34 mouse cellular contexts compared by ENCODE assay signal in genomic region chr2:104699659-104700058, GRCm38 (mm10). TPM values are rescaled to one million over a fixed set of nuclear protein-coding genes. Genes with fewer than 3 reads are reported as not detected.
DNase-seq lines count a peak whose midpoint lies in the region; ATAC-seq and TF ChIP-seq lines count a peak whose summit lies in the region.
"Had no signal": no experiment of that assay in that cellular context is flagged by ENCODE, and none has a peak within 500 bp of the region (broad histone marks: within the 10 kb centered on the region; RNA-seq: fewer than 3 reads in every experiment).

No protein-coding gene starts in this region.

- TF ChIP-seq POLR2A in testis, adult 2 months (IDR thresholded peaks at IDR 0.05; ENCODE audit: control insufficient read depth, low read depth, low read length): no peak

- H3K27ac ChIP-seq in testis, adult 2 months (ENCODE audit: control insufficient read depth, insufficient read depth, low read depth, low read length): no peak overlapping the region
- H3K27ac ChIP-seq: hindbrain, embryonic 10.5 days; hindbrain, embryonic 15.5 days; liver, embryonic 15.5 days had no signal

- H3K4me1 ChIP-seq in testis, adult 2 months (ENCODE audit: control insufficient read depth, insufficient read depth, low read length): no peaks in the 10 kb centered on the region; the same call in 1 of the 2 replicates
- H3K4me1 ChIP-seq: hindbrain, embryonic 10.5 days; hindbrain, embryonic 15.5 days; liver, embryonic 15.5 days had no signal

- peak overlapping the region; percentile 69 for H3K4me3 ChIP-seq in testis, adult 2 months (ENCODE audit: control insufficient read depth, low read depth, low read length)
- H3K4me3 ChIP-seq: heart, embryonic 12.5 days; hindbrain, embryonic 10.5 days; hindbrain, embryonic 15.5 days; liver, embryonic 15.5 days had no signal

- no peaks in the 10 kb centered on the region for H3K36me3 ChIP-seq in testis, adult 2 months (ENCODE audit: control insufficient read depth, insufficient read depth, low read length)
- H3K36me3 ChIP-seq: liver, embryonic 15.5 days had no signal

- no peaks in the 10 kb centered on the region for H3K27me3 ChIP-seq in testis, adult 2 months (ENCODE audit: control insufficient read depth, insufficient read depth, low read length)
- H3K27me3 ChIP-seq: heart, embryonic 12.5 days; hindbrain, embryonic 15.5 days; liver, embryonic 15.5 days had no signal

- TF ChIP-seq CTCF in testis, adult 2 months (IDR thresholded peaks at IDR 0.05; ENCODE audit: control insufficient read depth, insufficient read depth, insufficient replicate concordance, low read depth, low read length): no peak

- DNase-seq in gastrocnemius, adult 18-20 months (ENCODE audit: low spot score): peak; percentile 15
- DNase-seq in gastrocnemius, postnatal 14 days: no peak
- DNase-seq in testis, postnatal 10 days (ENCODE audit: low spot score): no peak
- peak; percentile 69 for DNase-seq in fat pad, adult 2 months (ENCODE audit: extremely low read depth, low read depth, low spot score)
- DNase-seq in cerebellum, postnatal 10 days: no peak
- DNase-seq: adrenal gland, postnatal 25 days; cerebellum, adult 11-12 months; cerebellum, postnatal 14 days; heart, adult 11 months; kidney, adult 2 months; kidney, postnatal 10 days; layer of hippocampus, postnatal 36 days; left cerebral cortex, postnatal 4 days; lung, embryonic 14.5 days; lung, postnatal 14 days; midbrain, embryonic 14.5 days; thymus, adult 18-20 months; thymus, postnatal 25 days had no signal

- ATAC-seq in inflammation-experienced regulatory T-cells, adult 6 months: no peak
- ATAC-seq: forebrain, embryonic 16.5 days had no signal

- intact Hi-C loops in gastrocnemius, postnatal 14 days (cut with DNase I; ENCODE audit: low total_unique reads): no loop called here

RNA-seq across cellular contexts. Expression of gene Tcp11l1, which starts 12.3 kb away (rescaled TPM):
- total RNA-seq in gastrocnemius, adult 18-20 months (2021): 10 to 100 TPM in 1 of 2 experiments, 1 to 10 TPM in 1; 7.1 to 10.8 TPM
- 1 to 10 TPM; 4.5 TPM for total RNA-seq in gastrocnemius, postnatal 14 days (2021)
- 3.0 and 3.8 TPM in 2 replicates for polyA plus RNA-seq in testis, adult 2 months (2012; rRNA removed)
- polyA plus RNA-seq in inflammation-experienced regulatory T-cells, adult 6 months (2017; shearing (Covaris generic)): under 1 TPM in 2 of 3 experiments, not detected in 1; 0.13 to 0.82 TPM

RNA-seq across cellular contexts. Expression of gene Pin1rt1, which starts 16.5 kb away (rescaled TPM):
- total RNA-seq in gastrocnemius, adult 18-20 months (2021): not detected
- not detected for total RNA-seq in gastrocnemius, postnatal 14 days (2021)
- 3.5 and 4.9 TPM in 2 replicates for polyA plus RNA-seq in testis, adult 2 months (2012; rRNA removed)
- not detected for polyA plus RNA-seq in inflammation-experienced regulatory T-cells, adult 6 months (2017; shearing (Covaris generic))
- total RNA-seq: adrenal gland, postnatal 25 days; layer of hippocampus, postnatal 36 days; left cerebral cortex, postnatal 4 days; liver, adult 2 months; MEL; monocyte, adult 5-6 weeks had no signal
- polyA plus RNA-seq: cortical plate, adult 2 months; forebrain, embryonic 11.5 days; heart, embryonic 12.5 days; heart, postnatal 0 days; hindbrain, embryonic 10.5 days; kidney, adult 2 months; large intestine, adult 2 months; liver, adult 2 months; liver, embryonic 15.5 days; lung, embryonic 14.5 days; midbrain, embryonic 14.5 days; small intestine, adult 2 months; stomach, embryonic 14.5 days had no signal

RNA-seq across cellular contexts. Expression of gene Depdc7, which starts 43.0 kb away (rescaled TPM):
- 1 to 10 TPM; 1.6 to 2.0 TPM for total RNA-seq in gastrocnemius, adult 18-20 months (2021)
- 1 to 10 TPM in 1 of 2 experiments, under 1 TPM in 1; 0.97 to 1.7 TPM for total RNA-seq in gastrocnemius, postnatal 14 days (2021)
- 0.74 and 1.5 TPM in 2 replicates for polyA plus RNA-seq in testis, adult 2 months (2012; rRNA removed)
- not detected for polyA plus RNA-seq in inflammation-experienced regulatory T-cells, adult 6 months (2017; shearing (Covaris generic))

Comparison
In these comparisons a context has a peak if more than half of its experiments do, and no peak if none do; other contexts are left out.
1. DNase-seq: peak in gastrocnemius, adult 18-20 months (single experiment) and fat pad, adult 2 months (single experiment); none in gastrocnemius, postnatal 14 days (single experiment), testis, postnatal 10 days (single experiment) and cerebellum, postnatal 10 days (0 of 2).